Mouse (Mus musculus): ENCODE data around the gene Gm6034. TPM values are rescaled to one million over a fixed set of nuclear protein-coding genes. Genes with fewer than 3 reads are reported as not detected.
A peak's percentile ranks its signal among the peaks of the same experiment; 100 is the strongest.

Gene Gm6034
- polyA plus RNA-seq, 1 experiment, result not detected

- Histone ChIP-seq H3K4me2 (ENCODE audit: low read depth) (peak overlapping the region; percentile 35), H3K4me3 (no peak overlapping the region)
- TF ChIP-seq USF1 (IDR thresholded peaks at IDR 0.05; ENCODE audit: low read depth) (no peak), POLR2AphosphoS2 (IDR thresholded peaks at IDR 0.05; ENCODE audit: insufficient read length, low read depth) (no peak), MYOG (IDR thresholded peaks at IDR 0.05; ENCODE audit: control insufficient read depth in 1 of 3, insufficient read depth in 1 of 3, insufficient read length in 2 of 3, low read depth in 2 of 3) (no peak), POLR2A (IDR thresholded peaks at IDR 0.05; ENCODE audit: insufficient read length, low read depth) (no peak), CEBPB (IDR thresholded peaks at IDR 0.05; ENCODE audit: insufficient read depth, poor library complexity, severe bottlenecking) (no peak), SRF (IDR thresholded peaks at IDR 0.05; ENCODE audit: control insufficient read depth, insufficient read length, low read depth) (no peak), REST (IDR thresholded peaks at IDR 0.05; ENCODE audit: insufficient read depth, insufficient read length) (no peak), MYOD1 (IDR thresholded peaks at IDR 0.05; ENCODE audit: control insufficient read depth in 1 of 3, insufficient read length in 2 of 3, low read depth in 2 of 3) (no peak), E2F4 (IDR thresholded peaks at IDR 0.05; ENCODE audit: insufficient read depth) (no peak), TCF3 (IDR thresholded peaks at IDR 0.05; ENCODE audit: insufficient read length, low read depth) (no peak), TCF12 (IDR thresholded peaks at IDR 0.05; ENCODE audit: insufficient read depth, poor library complexity, severe bottlenecking) (no peak), MAX (IDR thresholded peaks at IDR 0.05; ENCODE audit: low read depth) (no peak)
Measured at GRCm38 (mm10) chr17:35997713-35998510, 44.8 kb upstream of the Gm6034 start.

GRCm38 (mm10) chr17:35998545-35999305, 44.0 kb upstream of the Gm6034 start:
- Histone ChIP-seq H3K36me3 (ENCODE audit: control insufficient read depth, insufficient read depth) (no peaks in the 10 kb centered on the region), H3K79me2 (ENCODE audit: control insufficient read depth, insufficient read depth) (peaks cover 67% of the 10 kb centered on the region), H3K4me3 (no peak overlapping the region), H3K27me3 (ENCODE audit: control insufficient read depth, insufficient read depth, insufficient read length) (no peaks in the 10 kb centered on the region), H3K4me2 (ENCODE audit: low read depth) (peak overlapping the region; percentile 35), H3ac (ENCODE audit: control insufficient read depth, insufficient read length) (no peak overlapping the region)
- no peak for TF ChIP-seq SRF (IDR thresholded peaks at IDR 0.05; ENCODE audit: control insufficient read depth, insufficient read length, low read depth)
- TF ChIP-seq USF1 (IDR thresholded peaks at IDR 0.05; ENCODE audit: low read depth), result peak; percentile 5
- no peak for TF ChIP-seq POLR2AphosphoS2 (IDR thresholded peaks at IDR 0.05; ENCODE audit: insufficient read length, low read depth)
- peak; percentile 2 to 65 (median 7) for TF ChIP-seq MYOG (IDR thresholded peaks at IDR 0.05; ENCODE audit: control insufficient read depth in 1 of 3, insufficient read depth in 1 of 3, insufficient read length in 2 of 3, low read depth in 2 of 3)
- no peak for TF ChIP-seq TCF12 (IDR thresholded peaks at IDR 0.05; ENCODE audit: insufficient read depth, poor library complexity, severe bottlenecking)
- no peak for TF ChIP-seq E2F4 (IDR thresholded peaks at IDR 0.05; ENCODE audit: insufficient read depth)
- TF ChIP-seq TCF3 (IDR thresholded peaks at IDR 0.05; ENCODE audit: insufficient read length, low read depth), result no peak
- peak in 2 of 3 experiments; percentile 26 to 83 for TF ChIP-seq MYOD1 (IDR thresholded peaks at IDR 0.05; ENCODE audit: control insufficient read depth in 1 of 3, insufficient read length in 2 of 3, low read depth in 2 of 3)

More at GRCm38 (mm10) chr17:35997713-35998510, 44.8 kb upstream of the Gm6034 start:
- Histone ChIP-seq H3K36me3 (ENCODE audit: control insufficient read depth, insufficient read depth) (no peaks in the 10 kb centered on the region), H3K27me3 (ENCODE audit: control insufficient read depth, insufficient read depth, insufficient read length) (no peaks in the 10 kb centered on the region), H3K79me2 (ENCODE audit: control insufficient read depth, insufficient read depth) (peaks cover 59% of the 10 kb centered on the region), H3ac (ENCODE audit: control insufficient read depth, insufficient read length) (no peak overlapping the region)

GRCm38 (mm10) chr17:35999356-35999755, 43.4 kb upstream of the Gm6034 start:
- H3K79me2 ChIP-seq (ENCODE audit: control insufficient read depth, insufficient read depth), result peaks cover 74% of the 10 kb centered on the region
- H3K36me3 ChIP-seq (ENCODE audit: control insufficient read depth, insufficient read depth), result no peaks in the 10 kb centered on the region
- H3K4me2 ChIP-seq (ENCODE audit: low read depth), result no peak overlapping the region
- H3K4me3 ChIP-seq, result no peak overlapping the region
- H3K27me3 ChIP-seq (ENCODE audit: control insufficient read depth, insufficient read depth, insufficient read length), result no peaks in the 10 kb centered on the region
- H3ac ChIP-seq (ENCODE audit: control insufficient read depth, insufficient read length), result no peak overlapping the region
- TF ChIP-seq TCF3 (IDR thresholded peaks at IDR 0.05; ENCODE audit: insufficient read length, low read depth) (no peak), SRF (IDR thresholded peaks at IDR 0.05; ENCODE audit: control insufficient read depth, insufficient read length, low read depth) (no peak), MAX (IDR thresholded peaks at IDR 0.05; ENCODE audit: low read depth) (no peak)

GRCm38 (mm10) chr17:36000349-36000748, 42.4 kb upstream of the Gm6034 start:
- Histone ChIP-seq H3K36me3 (ENCODE audit: control insufficient read depth, insufficient read depth) (no peaks in the 10 kb centered on the region), H3ac (ENCODE audit: control insufficient read depth, insufficient read length) (no peak overlapping the region), H3K27me3 (ENCODE audit: control insufficient read depth, insufficient read depth, insufficient read length) (no peaks in the 10 kb centered on the region), H3K4me2 (ENCODE audit: low read depth) (peak overlapping the region; percentile 45), H3K79me2 (ENCODE audit: control insufficient read depth, insufficient read depth) (peaks cover 73% of the 10 kb centered on the region), H3K4me3 (no peak overlapping the region)
- TF ChIP-seq MYOG (IDR thresholded peaks at IDR 0.05; ENCODE audit: control insufficient read depth in 1 of 3, insufficient read depth in 1 of 3, insufficient read length in 2 of 3, low read depth in 2 of 3), result no peak
- no peak for TF ChIP-seq REST (IDR thresholded peaks at IDR 0.05; ENCODE audit: insufficient read depth, insufficient read length)
- TF ChIP-seq MYOD1 (IDR thresholded peaks at IDR 0.05; ENCODE audit: control insufficient read depth in 1 of 3, insufficient read length in 2 of 3, low read depth in 2 of 3), result no peak
- TF ChIP-seq USF1 (IDR thresholded peaks at IDR 0.05; ENCODE audit: low read depth), result no peak
- TF ChIP-seq E2F4 (IDR thresholded peaks at IDR 0.05; ENCODE audit: insufficient read depth), result no peak
- no peak for TF ChIP-seq POLR2A (IDR thresholded peaks at IDR 0.05; ENCODE audit: insufficient read length, low read depth)
- no peak for TF ChIP-seq TCF12 (IDR thresholded peaks at IDR 0.05; ENCODE audit: insufficient read depth, poor library complexity, severe bottlenecking)
- TF ChIP-seq TCF3 (IDR thresholded peaks at IDR 0.05; ENCODE audit: insufficient read length, low read depth), result no peak
- no peak for TF ChIP-seq CEBPB (IDR thresholded peaks at IDR 0.05; ENCODE audit: insufficient read depth, poor library complexity, severe bottlenecking)
- TF ChIP-seq POLR2AphosphoS2 (IDR thresholded peaks at IDR 0.05; ENCODE audit: insufficient read length, low read depth), result no peak
- TF ChIP-seq MAX (IDR thresholded peaks at IDR 0.05; ENCODE audit: low read depth), result no peak
- TF ChIP-seq SRF (IDR thresholded peaks at IDR 0.05; ENCODE audit: control insufficient read depth, insufficient read length, low read depth), result no peak
